Mouse (Mus musculus) urinary bladder, adult 2 months (tissue): ENCODE measurements at regions not wholly inside any gene's neighbourhood (a gene's known extent, or its start where the extent isn't known, plus 50 kb on each side); places are given as distances from the start of the nearest gene placed in this dataset.

ENCODE experiments used
- DNase-seq: peaks from one replicate; pipeline ENCODE4 v3.0.0; 2022; ENCODE audit warnings: low spot score

- DNase-seq: no peak
These were observed 269.8 kb downstream of the Hlx start for GRCm38 (mm10) chr1:184462481-184463124.

GRCm38 (mm10) chr1:184461411-184461810 lies 271.0 kb downstream of the Hlx start:
- DNase-seq: no peak

- no peak for DNase-seq
These were observed 275.7 kb downstream of the Hlx start for GRCm38 (mm10) chr1:184456727-184457126.

GRCm38 (mm10) chr1:184454381-184454780 lies 278.0 kb downstream of the Hlx start:
- DNase-seq: no peak

- DNase-seq: no peak
These were observed 278.7 kb downstream of the Hlx start for GRCm38 (mm10) chr1:184453673-184454072.

GRCm38 (mm10) chr1:184453061-184453460 lies 279.4 kb downstream of the Hlx start:
- DNase-seq: no peak

GRCm38 (mm10) chr1:184451686-184452085 lies 280.7 kb downstream of the Hlx start:
- DNase-seq: no peak

- DNase-seq: no peak
These were observed 283.4 kb downstream of the Hlx start for GRCm38 (mm10) chr1:184449007-184449406.

GRCm38 (mm10) chr1:184447911-184448310 lies 284.5 kb downstream of the Hlx start:
- DNase-seq: peak; percentile 73

- DNase-seq: no peak
These were observed 285.2 kb downstream of the Hlx start for GRCm38 (mm10) chr1:184447161-184447667.

GRCm38 (mm10) chr1:184444189-184444588 lies 288.2 kb downstream of the Hlx start:
- no peak for DNase-seq

GRCm38 (mm10) chr1:184442701-184443100 lies 289.7 kb downstream of the Hlx start:
- DNase-seq: no peak

- DNase-seq: no peak
These were observed 291.3 kb downstream of the Hlx start for GRCm38 (mm10) chr1:184441005-184441557.

GRCm38 (mm10) chr1:184439506-184439905 lies 292.9 kb downstream of the Hlx start:
- DNase-seq: no peak

- no peak for DNase-seq
These were observed 296.0 kb downstream of the Hlx start for GRCm38 (mm10) chr1:184436387-184436786.

- no peak for DNase-seq
These were observed 303.8 kb downstream of the Hlx start for GRCm38 (mm10) chr1:184428612-184429011.

- DNase-seq: no peak
These were observed 304.4 kb downstream of the Hlx start for GRCm38 (mm10) chr1:184428035-184428434.

- no peak for DNase-seq
These were observed 306.7 kb downstream of the Hlx start for GRCm38 (mm10) chr1:184425694-184426093.

GRCm38 (mm10) chr1:184424035-184424434 lies 308.4 kb downstream of the Hlx start:
- DNase-seq: no peak

- no peak for DNase-seq
These were observed 319.8 kb downstream of the Hlx start for GRCm38 (mm10) chr1:184412596-184412995.

- DNase-seq: no peak
These were observed 321.4 kb downstream of the Hlx start for GRCm38 (mm10) chr1:184411066-184411465.

GRCm38 (mm10) chr1:184409986-184410385 lies 322.4 kb downstream of the Hlx start:
- DNase-seq: no peak

- no peak for DNase-seq
These were observed 329.4 kb downstream of the Hlx start for GRCm38 (mm10) chr1:184402985-184403384.

GRCm38 (mm10) chr1:184395215-184395614 lies 337.2 kb downstream of the Hlx start:
- DNase-seq: peak; percentile 44
